Mouse (Mus musculus): ENCODE data around the gene Gns. TPM values are rescaled to one million over a fixed set of nuclear protein-coding genes. Genes with fewer than 3 reads are reported as not detected.

Gene Gns
- polyA plus RNA-seq, 1 experiment from 2014 or later = 68.6 TPM

DNA sequence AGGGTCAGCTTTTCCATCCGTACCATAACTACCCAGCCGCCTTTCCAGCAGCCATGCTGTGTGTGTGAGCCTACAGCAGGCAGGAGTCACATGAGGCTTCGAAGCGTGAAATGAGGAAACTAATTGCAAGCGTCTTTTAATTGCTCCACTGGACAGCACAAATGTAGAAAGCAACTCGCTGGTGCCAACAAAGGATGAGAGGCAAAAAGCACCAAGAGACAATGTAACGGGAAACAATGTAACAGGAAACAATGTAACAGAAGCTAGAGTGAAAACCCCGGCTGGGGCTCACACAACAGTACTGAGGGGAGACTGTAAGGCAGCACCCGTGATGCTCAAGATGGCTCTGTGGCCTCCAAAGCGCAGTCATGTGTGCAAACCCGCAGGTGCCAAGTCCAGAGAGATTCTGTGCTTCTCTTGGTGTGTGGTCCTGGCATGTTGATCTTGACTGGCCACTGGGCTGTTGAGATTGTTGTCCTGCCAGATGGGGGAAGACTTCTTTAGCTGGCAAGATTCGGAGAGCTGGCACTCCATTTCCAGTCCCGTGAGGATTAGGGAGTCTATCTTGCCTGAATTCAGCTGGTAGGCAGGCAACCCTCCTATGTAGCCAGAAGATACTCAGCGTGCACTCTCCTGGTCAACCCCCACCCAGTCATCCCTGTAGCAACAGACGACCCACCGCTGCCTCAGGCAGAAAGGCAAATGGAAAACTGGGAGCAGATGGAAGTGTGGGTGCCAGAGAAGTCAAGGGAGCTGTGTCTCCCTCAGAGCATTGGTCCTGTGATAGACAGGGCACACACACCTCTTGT is 58.9 kb downstream of the Gns start:
- ATAC-seq = no peak
- Histone ChIP-seq H3K9me3 (ENCODE audit: control insufficient read depth) (no peaks in the 10 kb centered on the region), H3K27me3 (replicated peaks; ENCODE audit: control insufficient read depth, insufficient read depth, low read length) (no peaks in the 10 kb centered on the region), H3K4me1 (replicated peaks; ENCODE audit: control insufficient read depth, insufficient read depth, low read length) (peaks cover 26% of the 10 kb centered on the region), H3K36me3 (ENCODE audit: control insufficient read depth, insufficient read depth) (peaks cover 8% of the 10 kb centered on the region; the same call in 1 of the 2 replicates), H3K4me2 (replicated peaks; ENCODE audit: low read depth) (no peak overlapping the region), H3K9ac (ENCODE audit: low read depth, low read length) (no peak overlapping the region), H3K27ac (ENCODE audit: low read depth, low read length) (no peak overlapping the region), H3K4me3 (ENCODE audit: low read depth, low read length) (no peak overlapping the region)
- WGBS = 69% methylated on average over 16 of the region's 16 CpGs
- no peak for TF ChIP-seq CTCF (IDR thresholded peaks at IDR 0.05; ENCODE audit: low read depth)

GRCm38 (mm10) chr10:121424455-121424854 is 59.6 kb downstream of the Gns start:
- no peaks in the 10 kb centered on the region for H3K27me3 ChIP-seq (replicated peaks; ENCODE audit: control insufficient read depth, insufficient read depth, low read length)
- no peaks in the 10 kb centered on the region for H3K9me3 ChIP-seq (ENCODE audit: control insufficient read depth)
- H3K27ac ChIP-seq (ENCODE audit: low read depth, low read length) = no peak overlapping the region
- H3K9ac ChIP-seq (ENCODE audit: low read depth, low read length) = no peak overlapping the region
- no peak overlapping the region for H3K4me2 ChIP-seq (replicated peaks; ENCODE audit: low read depth)
- peak; percentile 50 for ATAC-seq
- 43% methylated on average over 3 of the region's 3 CpGs for WGBS
- no peak for TF ChIP-seq CTCF (IDR thresholded peaks at IDR 0.05; ENCODE audit: low read depth)
- H3K4me1 ChIP-seq (replicated peaks; ENCODE audit: control insufficient read depth, insufficient read depth, low read length) = peaks cover 30% of the 10 kb centered on the region
- peaks cover 3% of the 10 kb centered on the region; the same call in 1 of the 2 replicates for H3K36me3 ChIP-seq (ENCODE audit: control insufficient read depth, insufficient read depth)
- no peak overlapping the region for H3K4me3 ChIP-seq (ENCODE audit: low read depth, low read length)

GRCm38 (mm10) chr10:121425079-121425478 is 60.2 kb downstream of the Gns start:
- Histone ChIP-seq H3K4me2 (replicated peaks; ENCODE audit: low read depth) (no peak overlapping the region), H3K9me3 (ENCODE audit: control insufficient read depth) (no peaks in the 10 kb centered on the region), H3K4me1 (replicated peaks; ENCODE audit: control insufficient read depth, insufficient read depth, low read length) (peaks cover 36% of the 10 kb centered on the region), H3K27ac (ENCODE audit: low read depth, low read length) (peak overlapping the region; percentile 60), H3K4me3 (ENCODE audit: low read depth, low read length) (no peak overlapping the region), H3K27me3 (replicated peaks; ENCODE audit: control insufficient read depth, insufficient read depth, low read length) (no peaks in the 10 kb centered on the region), H3K9ac (ENCODE audit: low read depth, low read length) (0 out of 2 replicates have a peak overlapping the region, but pooled peaks have one; percentile 11), H3K36me3 (ENCODE audit: control insufficient read depth, insufficient read depth) (peaks cover 3% of the 10 kb centered on the region; the same call in 1 of the 2 replicates)
- WGBS = 75% methylated on average over 5 of the region's 5 CpGs
- TF ChIP-seq CTCF (IDR thresholded peaks at IDR 0.05; ENCODE audit: low read depth) = peak; percentile 6; the same call in 1 of the 2 replicates
- no peak for ATAC-seq

GRCm38 (mm10) chr10:121425506-121426025 is 60.7 kb downstream of the Gns start:
- peaks cover 41% of the 10 kb centered on the region for H3K4me1 ChIP-seq (replicated peaks; ENCODE audit: control insufficient read depth, insufficient read depth, low read length)
- no peak for ATAC-seq
- H3K9ac ChIP-seq (ENCODE audit: low read depth, low read length) = no peak overlapping the region
- peaks cover 3% of the 10 kb centered on the region; the same call in 1 of the 2 replicates for H3K36me3 ChIP-seq (ENCODE audit: control insufficient read depth, insufficient read depth)
- WGBS = 52% methylated on average over 14 of the region's 14 CpGs
- no peak overlapping the region for H3K4me3 ChIP-seq (ENCODE audit: low read depth, low read length)
- no peaks in the 10 kb centered on the region for H3K9me3 ChIP-seq (ENCODE audit: control insufficient read depth)
- no peak overlapping the region for H3K4me2 ChIP-seq (replicated peaks; ENCODE audit: low read depth)
- no peaks in the 10 kb centered on the region for H3K27me3 ChIP-seq (replicated peaks; ENCODE audit: control insufficient read depth, insufficient read depth, low read length)
- H3K27ac ChIP-seq (ENCODE audit: low read depth, low read length) = peak overlapping the region; percentile 60
- TF ChIP-seq CTCF (IDR thresholded peaks at IDR 0.05; ENCODE audit: low read depth) = no peak

- Histone ChIP-seq H3K27ac (ENCODE audit: low read depth, low read length) (peak overlapping the region; percentile 60; the same call in 1 of the 2 replicates), H3K4me3 (ENCODE audit: low read depth, low read length) (no peak overlapping the region), H3K9ac (ENCODE audit: low read depth, low read length) (no peak overlapping the region), H3K27me3 (replicated peaks; ENCODE audit: control insufficient read depth, insufficient read depth, low read length) (no peaks in the 10 kb centered on the region), H3K36me3 (ENCODE audit: control insufficient read depth, insufficient read depth) (peaks cover 3% of the 10 kb centered on the region; the same call in 1 of the 2 replicates), H3K4me2 (replicated peaks; ENCODE audit: low read depth) (no peak overlapping the region), H3K4me1 (replicated peaks; ENCODE audit: control insufficient read depth, insufficient read depth, low read length) (peaks cover 50% of the 10 kb centered on the region), H3K9me3 (ENCODE audit: control insufficient read depth) (no peaks in the 10 kb centered on the region)
- ATAC-seq = no peak
- TF ChIP-seq CTCF (IDR thresholded peaks at IDR 0.05; ENCODE audit: low read depth) = no peak
- 30% methylated on average over 5 of the region's 5 CpGs for WGBS
Observed at GRCm38 (mm10) chr10:121426458-121427070, 61.7 kb downstream of the Gns start.

DNA sequence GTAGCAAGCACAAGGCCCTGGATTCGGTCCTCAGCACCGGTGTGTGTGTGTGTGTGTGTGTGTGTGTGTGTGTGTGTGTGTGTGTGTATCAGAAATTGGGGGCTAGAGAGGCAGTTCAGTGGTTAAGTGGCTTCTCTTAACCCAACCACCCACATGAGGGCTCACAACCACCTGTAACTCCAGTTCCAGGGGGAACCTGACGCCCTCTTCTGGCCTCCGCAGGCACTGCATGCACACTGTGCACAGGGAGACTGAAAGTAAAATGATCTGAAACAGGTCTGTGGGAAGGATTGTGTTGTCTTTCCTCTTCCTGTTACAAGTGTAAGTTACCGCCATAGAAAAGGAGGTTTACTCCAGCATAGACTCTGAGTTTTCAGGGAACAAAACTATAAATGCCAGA is 62.2 kb downstream of the Gns start:
- peak; percentile 76 for TF ChIP-seq CTCF (IDR thresholded peaks at IDR 0.05; ENCODE audit: low read depth)
- H3K4me1 ChIP-seq (replicated peaks; ENCODE audit: control insufficient read depth, insufficient read depth, low read length) = peaks cover 52% of the 10 kb centered on the region
- 64% methylated on average over 5 of the region's 5 CpGs for WGBS

More for the DNA sequence above, 62.2 kb downstream of the Gns start:
- Histone ChIP-seq H3K36me3 (ENCODE audit: control insufficient read depth, insufficient read depth) (peaks cover 3% of the 10 kb centered on the region; the same call in 1 of the 2 replicates), H3K4me3 (ENCODE audit: low read depth, low read length) (no peak overlapping the region), H3K27me3 (replicated peaks; ENCODE audit: control insufficient read depth, insufficient read depth, low read length) (no peaks in the 10 kb centered on the region), H3K9me3 (ENCODE audit: control insufficient read depth) (no peaks in the 10 kb centered on the region), H3K4me2 (replicated peaks; ENCODE audit: low read depth) (no peak overlapping the region), H3K9ac (ENCODE audit: low read depth, low read length) (no peak overlapping the region), H3K27ac (ENCODE audit: low read depth, low read length) (0 out of 2 replicates have a peak overlapping the region, but pooled peaks have one; percentile 46)
- no peak for ATAC-seq

Data from intestine, postnatal 0 days (tissue).